Mouse (Mus musculus) myocyte (in vitro differentiated cells): ENCODE results near the gene Hcfc2.

Experiments
- CEBPB ChIP-seq: IDR thresholded peaks from 2 replicates; pipeline ENCODE4 v1.6.1; 2011; ENCODE audit warnings: mild to moderate bottlenecking, moderate library complexity; ENCODE audit not compliant: poor library complexity, insufficient read depth, severe bottlenecking
- E2F4 ChIP-seq: IDR thresholded peaks from one replicate; pipeline ENCODE4 v1.6.1; 2011; ENCODE audit warnings: mild to moderate bottlenecking, control low read depth, moderate library complexity; ENCODE audit not compliant: insufficient read depth
- MAX ChIP-seq: IDR thresholded peaks from one replicate; pipeline ENCODE4 v1.6.1; 2011; ENCODE audit warnings: low read depth, mild to moderate bottlenecking, control low read depth
- MYOD1 ChIP-seq, 3 experiments: IDR thresholded peaks; one replicate each; pipeline ENCODE4 v1.6.1; 2011; ENCODE audit warnings: control low read depth in 2 of 3, low read depth in 2 of 3, mild to moderate bottlenecking in 2 of 3, moderate library complexity in 1 of 3; ENCODE audit not compliant: insufficient read length in 2 of 3, control insufficient read depth in 1 of 3
- MYOG ChIP-seq, 3 experiments: IDR thresholded peaks; one replicate each; pipeline ENCODE4 v1.6.1; 2011; ENCODE audit warnings: control low read depth in 2 of 3, low read depth in 2 of 3, mild to moderate bottlenecking in 2 of 3; ENCODE audit not compliant: insufficient read length in 2 of 3, control insufficient read depth in 1 of 3, insufficient read depth in 1 of 3
- POLR2A ChIP-seq: IDR thresholded peaks from one replicate; pipeline ENCODE4 v1.6.1; 2011; ENCODE audit warnings: low read depth, mild to moderate bottlenecking, control low read depth, moderate library complexity; ENCODE audit not compliant: insufficient read length
- POLR2AphosphoS2 ChIP-seq: IDR thresholded peaks from one replicate; pipeline ENCODE4 v1.6.1; 2011; ENCODE audit warnings: low read depth, control low read depth; ENCODE audit not compliant: insufficient read length
- REST ChIP-seq: IDR thresholded peaks from one replicate; pipeline ENCODE4 v1.6.1; 2011; ENCODE audit warnings: mild to moderate bottlenecking, control low read depth, moderate library complexity; ENCODE audit not compliant: insufficient read depth, insufficient read length
- SRF ChIP-seq: IDR thresholded peaks from one replicate; pipeline ENCODE4 v1.6.1; 2011; ENCODE audit warnings: low read depth; ENCODE audit not compliant: control insufficient read depth, insufficient read length
- TCF12 ChIP-seq: IDR thresholded peaks from one replicate; pipeline ENCODE4 v1.6.1; 2011; ENCODE audit warnings: mild to moderate bottlenecking, control low read depth; ENCODE audit not compliant: poor library complexity, insufficient read depth, severe bottlenecking
- TCF3 ChIP-seq: IDR thresholded peaks from one replicate; pipeline ENCODE4 v1.6.1; 2011; ENCODE audit warnings: low read depth, control low read depth; ENCODE audit not compliant: insufficient read length
- USF1 ChIP-seq: IDR thresholded peaks from one replicate; pipeline ENCODE4 v1.6.1; 2011; ENCODE audit warnings: low read depth, mild to moderate bottlenecking, control low read depth, moderate library complexity

- TF ChIP-seq POLR2AphosphoS2 (no peak), CEBPB (no peak), POLR2A (no peak), E2F4 (no peak), MYOG (IDR thresholded peaks at IDR 0.05; ENCODE audit: control insufficient read depth in 1 of 3, insufficient read depth in 1 of 3, insufficient read length in 2 of 3, low read depth in 2 of 3) (no peak), MAX (no peak), MYOD1 (IDR thresholded peaks at IDR 0.05; ENCODE audit: control insufficient read depth in 1 of 3, insufficient read length in 2 of 3, low read depth in 2 of 3) (no peak), TCF12 (no peak), SRF (no peak), USF1 (no peak), REST (no peak), TCF3 (no peak)
Observed at GRCm38 (mm10) chr10:82670205-82670604, 25.8 kb upstream of the Hcfc2 start.
